Mouse (Mus musculus) kidney, adult 11 months (tissue): ENCODE measurements around the gene H2-DMa.
A peak's percentile ranks its signal among the peaks of the same experiment; 100 is the strongest.
"Not testable (repeated sequence)": the region's sequence is repeated elsewhere in the genome, so short reads cannot be mapped to it uniquely, and the experiment has no call there.

Experiments
- DNase-seq: peaks from one replicate; pipeline ENCODE4 v3.0.0; 2022

The H2-DMa gene

GRCm38 (mm10) chr17:34127475-34127874 lies 8.1 kb downstream of the H2-DMa start:
- DNase-seq, result peak; percentile 81

DNA sequence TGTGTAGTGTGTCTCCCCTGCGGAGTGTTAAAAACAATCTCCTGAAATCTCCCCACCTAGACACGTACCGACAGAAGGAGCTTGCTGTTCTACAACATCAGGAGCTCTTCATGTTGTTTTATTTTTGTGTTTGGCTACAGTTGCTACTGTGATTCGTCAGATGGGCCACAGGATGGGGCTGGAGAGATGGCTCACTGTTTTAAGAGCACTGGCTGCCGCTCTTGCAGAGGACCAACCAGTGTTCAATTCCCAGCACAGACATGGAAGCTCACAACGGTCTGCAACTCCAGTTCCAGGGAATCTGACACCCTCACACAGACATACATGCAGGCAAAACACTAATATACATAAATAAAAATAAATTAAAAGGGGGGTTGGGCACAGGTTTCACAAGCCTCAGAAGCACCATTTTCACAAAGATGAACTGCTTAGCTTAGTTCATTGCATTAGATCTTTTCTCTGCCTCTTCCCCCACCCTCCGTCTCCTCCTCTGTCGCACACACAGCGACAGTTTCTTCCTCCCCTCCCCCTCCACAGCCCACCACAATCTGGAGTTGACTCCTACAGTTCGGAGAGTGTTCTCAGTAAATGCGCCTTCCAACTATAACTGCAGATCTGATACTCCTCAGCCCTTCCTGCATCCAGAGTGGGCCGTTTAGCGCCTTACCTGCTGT lies 9.1 kb downstream of the H2-DMa start:
- no peak for DNase-seq

- DNase-seq, result no peak
Measured at GRCm38 (mm10) chr17:34128944-34129791, 9.8 kb downstream of the H2-DMa start.

DNA sequence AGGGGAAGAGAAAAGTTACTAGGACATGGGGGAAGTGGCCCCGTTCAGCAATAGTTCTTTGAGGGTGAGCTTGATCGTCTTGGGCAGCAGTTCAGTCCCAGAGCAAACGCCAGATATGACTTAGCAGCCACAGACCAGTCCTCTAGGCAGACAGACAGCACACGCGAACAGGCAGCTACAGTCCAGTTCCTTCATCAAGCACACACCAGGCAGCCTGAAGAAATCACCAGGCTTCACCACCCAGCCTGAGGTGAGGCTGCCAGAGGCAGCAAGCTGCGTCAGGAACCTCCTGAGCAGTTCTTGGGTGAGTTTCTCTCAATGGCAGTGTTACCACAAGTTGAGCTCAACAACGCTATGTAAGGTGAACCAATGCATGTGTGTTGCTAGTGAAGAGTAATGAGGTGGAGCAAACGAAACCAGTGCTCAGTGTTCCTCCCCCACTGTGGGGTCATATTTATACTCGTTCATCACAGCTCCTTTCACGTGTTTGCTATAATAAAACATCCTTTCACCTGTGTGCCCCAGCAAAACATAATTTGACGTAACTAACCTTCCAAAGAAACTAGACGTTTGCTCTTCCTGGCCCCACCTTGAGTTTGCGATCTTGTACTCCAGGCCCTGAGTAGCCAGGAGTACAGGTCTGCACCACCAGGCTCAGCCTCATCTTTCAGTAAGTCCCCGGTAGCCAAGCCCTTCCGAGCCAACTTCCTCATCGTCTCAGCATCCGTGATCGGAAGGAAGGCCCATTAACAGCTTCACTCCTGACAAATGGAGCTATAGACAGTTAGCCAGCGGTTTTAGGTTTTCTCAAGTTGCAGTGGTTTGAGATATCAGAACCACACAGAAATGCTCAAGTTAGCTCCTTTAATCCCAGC lies 11.0 kb downstream of the H2-DMa start:
- no peak for DNase-seq

- DNase-seq, result no peak
Measured at GRCm38 (mm10) chr17:34131911-34132310, 12.6 kb downstream of the H2-DMa start.

GRCm38 (mm10) chr17:34133289-34133688 lies 13.9 kb downstream of the H2-DMa start:
- no peak for DNase-seq

- no peak for DNase-seq
Measured at GRCm38 (mm10) chr17:34134451-34134850, 15.1 kb downstream of the H2-DMa start.

GRCm38 (mm10) chr17:34135297-34136224 lies 16.2 kb downstream of the H2-DMa start:
- DNase-seq, result peak; percentile 99

GRCm38 (mm10) chr17:34137601-34138000 lies 18.3 kb downstream of the H2-DMa start:
- no peak for DNase-seq

DNA sequence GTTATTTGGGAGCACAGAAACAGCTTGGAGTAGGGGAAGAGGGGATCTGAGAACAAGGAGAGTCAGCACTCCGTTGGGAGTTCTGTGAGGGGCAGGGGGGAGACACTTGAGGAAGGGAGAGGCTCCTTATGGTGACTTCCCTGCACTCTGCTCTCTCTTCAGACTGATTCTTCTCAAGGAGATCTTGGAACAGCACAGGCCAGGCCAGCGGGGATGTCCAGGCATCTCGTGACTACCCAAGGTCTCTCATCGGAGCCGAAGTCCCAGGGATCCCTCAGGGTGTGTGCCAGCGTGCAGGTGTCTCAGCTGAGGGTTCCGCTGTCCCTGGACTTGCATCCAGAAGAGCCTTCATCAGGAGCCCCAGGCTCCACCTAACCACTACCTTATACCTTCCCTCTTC lies 19.3 kb downstream of the H2-DMa start:
- DNase-seq, result no peak

DNA sequence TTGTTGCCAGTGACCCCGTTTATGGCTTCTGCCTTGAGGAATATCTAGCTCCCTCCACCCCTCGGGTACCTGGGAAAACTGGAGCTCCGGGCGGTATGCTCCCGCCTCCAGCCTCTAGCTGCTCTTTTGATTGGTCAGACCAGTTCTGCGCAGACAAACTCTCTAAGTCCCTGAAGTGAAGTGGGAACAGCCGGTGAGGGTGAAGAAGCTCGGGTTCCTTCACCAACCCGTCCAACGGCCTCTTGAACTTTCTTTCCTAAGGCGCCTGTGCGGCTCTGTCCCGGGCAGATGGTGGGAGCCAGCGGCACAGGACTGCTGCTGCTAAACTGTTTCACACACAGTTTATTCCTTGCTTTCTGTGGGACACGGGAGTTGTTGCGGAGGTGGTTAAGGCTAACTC lies 20.1 kb downstream of the H2-DMa start:
- DNase-seq, result peak; percentile 56

DNA sequence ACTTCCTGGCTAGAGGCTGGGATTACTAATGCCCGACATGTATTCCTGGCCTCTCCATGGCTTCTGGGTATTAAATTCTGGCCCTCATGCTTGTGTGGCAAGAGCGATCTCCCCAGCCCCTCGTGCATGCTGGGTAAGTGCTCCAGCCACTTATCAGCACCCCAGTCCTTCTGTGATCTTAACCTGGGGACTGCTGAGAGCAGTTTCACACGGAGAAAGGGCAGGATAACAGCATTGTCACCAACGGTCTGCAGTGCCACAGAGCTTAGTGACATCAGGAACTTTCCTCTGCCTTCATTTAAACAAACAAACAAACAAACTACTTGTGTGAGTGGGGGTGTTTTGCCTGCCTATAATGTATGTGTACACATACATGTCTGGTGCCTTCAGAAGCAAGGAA lies 20.9 kb downstream of the H2-DMa start:
- no peak for DNase-seq

DNA sequence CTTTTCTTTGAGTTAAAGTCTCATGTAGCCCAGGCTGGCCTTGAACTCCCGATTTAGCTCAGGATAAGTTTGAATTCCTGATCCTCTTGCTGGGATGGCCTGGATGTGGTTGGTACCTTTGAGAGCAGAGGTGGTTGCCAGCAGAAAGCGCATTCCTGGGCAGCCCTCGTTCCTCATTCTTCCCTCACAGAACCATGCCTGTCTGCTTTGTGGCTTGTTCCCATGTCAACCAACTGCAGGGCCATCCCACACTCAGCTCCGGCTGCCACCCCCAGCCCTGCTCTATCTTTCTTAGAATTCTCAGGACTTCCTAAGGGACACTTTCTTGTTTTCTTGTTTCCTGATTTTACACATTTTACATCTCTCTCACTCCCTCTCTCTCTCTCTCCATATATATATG lies 22.1 kb downstream of the H2-DMa start:
- no peak for DNase-seq

- no peak for DNase-seq
Measured at GRCm38 (mm10) chr17:34142456-34143010, 23.2 kb downstream of the H2-DMa start.

GRCm38 (mm10) chr17:34143033-34143432 lies 23.7 kb downstream of the H2-DMa start, which contains the start of gene H2-DMb2:
H2-DMb2 (plus strand) TSS chr17:34143307.
- DNase-seq, result peak; percentile 38

DNA sequence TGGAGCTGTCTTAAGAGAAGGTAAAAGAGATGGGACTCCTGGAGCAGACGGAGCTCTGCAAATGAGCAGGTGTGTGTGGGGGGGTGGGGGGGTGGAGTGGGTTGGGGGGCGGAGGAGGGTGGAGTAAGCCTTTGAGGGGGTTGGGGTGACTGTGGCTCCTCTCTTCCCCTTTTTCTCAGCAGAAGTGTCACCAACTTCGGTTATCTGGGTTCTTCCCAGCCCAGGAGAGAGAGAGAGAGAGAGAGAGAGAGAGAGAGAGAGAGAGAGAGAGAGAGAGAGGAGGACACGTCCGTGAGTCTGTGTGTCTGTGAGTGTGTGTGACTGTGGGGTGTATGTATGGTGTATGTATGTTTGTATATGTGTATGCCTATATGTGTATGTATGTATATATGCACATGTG lies 24.1 kb downstream of the H2-DMa start:
- no peak for DNase-seq

DNA sequence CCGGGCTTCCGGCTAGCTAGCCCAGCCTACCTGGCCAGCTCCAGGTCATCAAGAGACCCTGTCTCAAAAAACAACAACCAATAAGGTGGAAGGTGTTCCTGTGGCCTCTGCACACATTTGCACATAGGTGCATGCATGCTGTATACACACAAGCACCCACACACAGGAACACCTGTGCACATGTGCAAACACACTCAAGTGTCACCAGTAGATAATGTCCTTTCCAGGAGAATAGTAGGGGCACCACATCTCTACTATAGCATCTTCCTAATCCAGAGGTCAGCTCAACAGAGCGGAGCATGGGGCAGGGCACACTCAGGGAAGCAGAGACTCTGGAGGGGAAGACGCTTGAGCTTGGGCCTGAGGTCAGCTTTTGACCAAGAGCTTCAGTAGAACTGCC lies 24.9 kb downstream of the H2-DMa start:
- not testable (repeated sequence) for DNase-seq

DNA sequence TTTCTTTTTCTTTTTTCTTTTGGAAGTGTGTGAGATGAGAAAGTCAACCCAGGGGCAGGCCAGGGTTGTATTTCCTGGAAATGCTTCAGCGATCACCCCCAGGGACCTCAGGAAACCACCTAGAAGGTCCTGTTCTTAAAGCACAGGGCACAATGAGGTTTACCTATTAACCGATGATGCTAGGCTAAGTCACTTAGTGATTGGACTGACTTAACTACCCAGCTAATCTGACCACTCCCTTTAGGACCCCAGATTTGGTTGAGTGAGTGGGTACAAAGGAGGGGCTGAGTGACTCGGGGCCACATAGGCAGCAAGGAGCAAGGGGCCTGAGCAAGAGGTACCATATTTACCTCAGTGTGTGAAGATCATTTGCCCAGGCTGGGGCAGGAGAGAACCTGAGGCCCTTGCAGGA lies 25.6 kb downstream of the H2-DMa start:
- no peak for DNase-seq

GRCm38 (mm10) chr17:34152923-34153322 lies 33.6 kb downstream of the H2-DMa start, which contains the start of gene H2-DMb1:
H2-DMb1 (plus strand) TSS chr17:34153072.
- DNase-seq, result peak; percentile 71

GRCm38 (mm10) chr17:34155534-34155933 lies 36.2 kb downstream of the H2-DMa start:
- DNase-seq, result no peak

DNA sequence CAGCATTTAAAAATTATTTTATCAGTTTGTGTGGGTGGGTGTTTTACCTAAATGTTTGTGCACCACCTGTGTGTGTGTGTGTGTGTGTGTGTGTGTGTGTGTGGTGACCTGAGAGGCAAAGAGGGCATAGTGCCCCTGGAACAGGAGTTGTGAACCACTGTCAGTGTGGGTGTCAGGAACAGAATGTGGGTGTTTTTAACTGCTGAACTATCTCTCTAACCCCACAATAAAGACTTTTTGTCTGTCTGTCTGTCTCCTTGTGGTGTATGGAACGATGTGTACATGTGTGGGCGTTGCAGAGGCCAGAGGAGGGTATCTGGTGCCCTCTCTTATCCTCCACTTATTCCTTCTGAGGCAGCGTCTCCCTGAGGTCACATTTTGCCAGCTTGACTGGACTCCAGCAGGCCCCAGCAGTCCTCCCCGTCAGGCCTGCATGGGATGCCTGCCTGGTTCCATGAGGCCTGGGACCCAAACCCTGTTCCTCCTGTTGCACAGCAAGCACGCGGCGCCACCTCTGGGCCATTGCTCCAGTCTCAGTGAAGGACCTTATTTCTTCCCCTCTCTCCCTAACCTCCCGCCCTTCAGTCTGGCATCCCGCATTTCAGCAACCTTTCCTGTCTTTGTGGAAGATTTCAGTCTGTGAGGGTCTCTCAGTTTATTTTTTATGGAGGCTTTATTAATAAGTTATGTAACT lies 45.0 kb downstream of the H2-DMa start:
- no peak for DNase-seq
